Mouse (Mus musculus): ENCODE results near the gene Lamc3.

Lamc3 gene

DNA sequence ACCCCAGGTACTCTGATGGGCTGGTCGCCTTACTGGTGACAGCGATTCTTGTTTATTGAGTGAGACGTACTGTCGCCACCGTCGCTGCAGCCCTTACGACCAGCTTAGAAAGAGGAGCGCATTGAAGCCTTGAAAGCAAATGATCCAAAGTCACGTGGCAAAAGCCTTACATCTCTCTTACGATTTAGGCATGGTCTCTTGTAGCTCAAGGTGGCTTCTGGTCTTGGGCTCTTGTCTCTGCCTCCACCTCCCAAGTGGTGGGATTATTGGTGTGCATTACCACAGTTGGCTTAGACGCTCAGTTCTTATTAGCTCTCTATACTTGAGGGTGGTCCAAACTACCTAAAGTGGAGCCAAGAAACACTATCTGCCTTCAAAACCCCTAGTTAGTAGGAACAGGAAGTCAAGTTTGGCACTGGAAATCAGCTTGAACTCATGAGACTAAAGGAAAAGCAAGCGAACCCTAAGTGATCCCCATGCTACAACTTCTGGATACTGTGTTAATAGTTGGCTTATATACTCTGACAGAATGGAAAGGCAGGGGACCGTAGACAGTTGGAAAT lies 87.8 kb downstream of the Lamc3 start:
- no peak for DNase-seq (ENCODE audit: low spot score)

DNA sequence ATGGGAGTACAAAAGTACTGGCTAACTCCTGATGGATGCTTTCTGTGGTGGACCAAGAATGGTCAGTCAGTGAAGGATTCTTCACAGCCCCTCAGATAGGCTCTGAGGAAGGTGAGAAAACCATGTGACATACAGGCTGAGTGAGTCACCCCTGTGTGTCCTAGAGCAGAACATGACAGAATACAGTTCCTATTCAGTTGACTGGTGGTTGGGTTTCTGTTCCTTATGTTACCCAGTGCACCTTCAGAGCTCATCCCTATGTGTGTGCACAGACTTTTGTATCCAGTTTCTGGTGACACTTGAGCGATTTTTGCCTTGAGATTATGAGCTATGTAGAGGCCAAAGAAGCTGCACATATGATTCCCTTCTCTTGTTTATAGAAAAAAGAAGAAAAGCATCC lies 100.7 kb downstream of the Lamc3 start:
- no peak for DNase-seq (ENCODE audit: low spot score)

DNA sequence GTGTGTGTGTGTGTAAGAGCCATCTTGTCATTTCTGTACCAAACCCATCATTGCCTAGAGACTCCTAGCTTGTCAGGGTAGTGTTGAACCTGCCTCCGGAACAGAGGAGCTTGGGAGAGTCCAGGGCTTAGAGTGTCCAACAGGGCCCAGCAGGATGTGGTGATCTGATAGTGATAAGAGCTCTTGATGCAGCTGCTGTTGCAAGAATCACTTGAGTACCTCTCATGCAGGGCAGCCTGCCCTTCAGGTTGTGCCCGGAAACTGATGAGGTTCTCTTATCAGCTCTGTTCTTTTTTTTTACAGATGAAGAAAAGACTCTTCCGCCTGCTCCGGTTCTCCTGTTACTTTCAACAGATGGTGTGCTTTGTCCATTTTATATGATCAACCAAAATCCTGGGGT lies 103.9 kb downstream of the Lamc3 start:
- DNase-seq (ENCODE audit: low spot score) = no peak

DNA sequence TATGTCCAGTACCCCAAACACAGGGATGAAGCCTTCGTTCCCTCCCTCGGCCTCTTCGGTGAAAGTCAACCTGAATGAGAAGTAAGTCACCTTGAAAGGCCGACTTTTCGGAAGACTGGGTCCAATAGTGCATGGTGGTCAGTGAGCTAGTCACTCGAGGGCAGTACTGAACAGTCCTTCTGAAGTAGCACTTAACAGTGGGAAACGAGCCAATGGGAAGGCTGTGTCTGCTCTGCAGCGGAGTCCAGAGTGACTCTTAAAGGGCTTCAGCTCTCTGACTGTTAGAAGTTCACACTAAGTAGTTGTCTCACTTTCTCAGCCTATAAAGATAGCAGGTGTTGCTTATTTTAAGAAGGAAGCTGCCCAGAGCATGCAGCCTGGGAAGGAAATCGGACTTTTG lies 107.8 kb downstream of the Lamc3 start:
- no peak for DNase-seq (ENCODE audit: low spot score)

DNA sequence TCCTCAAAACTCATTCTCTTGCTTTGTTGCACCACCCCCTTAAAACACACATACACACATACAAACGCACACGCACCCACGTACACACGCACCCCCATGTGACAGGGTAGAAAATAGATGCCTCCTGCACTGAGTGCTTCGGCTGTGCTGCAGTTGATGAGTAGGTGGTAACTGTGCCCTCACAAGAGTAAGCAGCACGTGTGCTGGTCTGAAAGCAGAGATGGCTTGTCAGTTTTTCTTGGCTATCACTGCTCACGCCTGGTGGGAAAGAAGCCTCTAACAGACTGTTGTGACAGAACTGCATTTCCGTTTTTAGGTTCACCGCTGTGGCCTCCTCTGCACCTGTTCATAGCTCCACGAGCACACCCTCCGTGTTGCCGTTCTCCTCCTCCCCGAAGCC lies 109.0 kb downstream of the Lamc3 start:
- DNase-seq (ENCODE audit: low spot score) = no peak
